Mouse (Mus musculus) heart, postnatal 10 days (tissue): ENCODE data around the gene Jhy. TPM values are rescaled to one million over a fixed set of nuclear protein-coding genes. Genes with fewer than 3 reads are reported as not detected.
A peak's percentile ranks its signal among the peaks of the same experiment; 100 is the strongest.

Experiments used
- DNase-seq, 2 experiments: peaks; one replicate each; pipeline ENCODE4 v3.0.0; 2021
- intact Hi-C: fragments of 180-260 bp; cut with DNase I; formaldehyde crosslinking; loops from one replicate; pipeline ENCODE4 v1.15.1; 2025
- total RNA-seq, 2 experiments: library from RNA; stranded (reverse); gene quantifications; 2 replicates each; pipeline ENCODE4 v1.2.3; 2021

Gene Jhy
- total RNA-seq = not detected

- no peak for DNase-seq
- intact Hi-C loops = no loop called here
These were observed at the start of gene Jhy for GRCm38 (mm10) chr9:40963586-40964417. Jhy (minus strand) TSS chr9:40964118.

- no peak for DNase-seq
- intact Hi-C loops = no loop called here
These were observed 48.5 kb upstream of the Jhy start for GRCm38 (mm10) chr9:41012456-41012855.

GRCm38 (mm10) chr9:41011512-41012436, 47.9 kb upstream of the Jhy start:
- intact Hi-C loops = no loop called here
- no peak for DNase-seq

- no peak for DNase-seq
- intact Hi-C loops = no loop called here
These were observed 43.9 kb upstream of the Jhy start for GRCm38 (mm10) chr9:41007785-41008184.

GRCm38 (mm10) chr9:41004415-41004814, 40.5 kb upstream of the Jhy start, which contains the start of gene Crtam:
Crtam (minus strand) TSS chr9:41004628.
- intact Hi-C loops = no loop called here
- no peak for DNase-seq

- no peak for DNase-seq
- intact Hi-C loops = no loop called here
These were observed 33.3 kb upstream of the Jhy start for GRCm38 (mm10) chr9:40997116-40997779.

GRCm38 (mm10) chr9:40994075-40994474, 30.2 kb upstream of the Jhy start:
- no peak for DNase-seq
- intact Hi-C loops = loop anchor here (5.0 kb wide), 2 partner anchors 33 to 48 kb away; no protein-coding TSS in a partner anchor

GRCm38 (mm10) chr9:40991511-40991910, 27.6 kb upstream of the Jhy start:
- DNase-seq = no peak
- intact Hi-C loops = loop anchor here (5.0 kb wide), 2 partner anchors 36 to 51 kb away; no protein-coding TSS in a partner anchor

- intact Hi-C loops = loop anchor here (1.0 to 5.0 kb wide), 4 partner anchors 37 to 201 kb away; no protein-coding TSS in a partner anchor
- DNase-seq = peak; percentile 58 to 80
These were observed 26.1 kb upstream of the Jhy start for GRCm38 (mm10) chr9:40989940-40990588.

- no peak for DNase-seq
- intact Hi-C loops = no loop called here
These were observed 20.4 kb upstream of the Jhy start for GRCm38 (mm10) chr9:40984313-40984712.

GRCm38 (mm10) chr9:40983758-40984157, 19.8 kb upstream of the Jhy start:
- intact Hi-C loops = no loop called here
- DNase-seq = no peak

- DNase-seq = peak; percentile 14 to 31
- intact Hi-C loops = loop anchor here (1.0 kb wide), 1 partner anchor 148 kb away; no protein-coding TSS in a partner anchor
These were observed 18.6 kb upstream of the Jhy start for GRCm38 (mm10) chr9:40982480-40982879.

- no peak for DNase-seq
- intact Hi-C loops = no loop called here
These were observed 10.3 kb upstream of the Jhy start for GRCm38 (mm10) chr9:40974042-40974801.

- no peak for DNase-seq
- intact Hi-C loops = no loop called here
These were observed 448 bp upstream of the Jhy start for GRCm38 (mm10) chr9:40964418-40964714.

GRCm38 (mm10) chr9:40961401-40961800, 2.5 kb downstream of the Jhy start:
- DNase-seq = no peak
- intact Hi-C loops = no loop called here

GRCm38 (mm10) chr9:40949039-40949615, 14.8 kb downstream of the Jhy start:
- no peak for DNase-seq
- intact Hi-C loops = no loop called here

GRCm38 (mm10) chr9:40948473-40948872, 15.4 kb downstream of the Jhy start:
- intact Hi-C loops = no loop called here
- DNase-seq = no peak

GRCm38 (mm10) chr9:40947131-40947530, 16.8 kb downstream of the Jhy start:
- DNase-seq = peak; percentile 7 to 16
- intact Hi-C loops = no loop called here

GRCm38 (mm10) chr9:40937425-40937824, 26.5 kb downstream of the Jhy start:
- peak; percentile 16 to 17 for DNase-seq
- intact Hi-C loops = loop anchor here (2.0 kb wide), 1 partner anchor 103 kb away; no protein-coding TSS in a partner anchor
